Mouse (Mus musculus) testis, adult 2 months (tissue): Measurements from ENCODE around the gene Prkcb.

Experiments
- CTCF ChIP-seq: fragments of 200-500 bp; IDR thresholded peaks from 2 replicates; pipeline ENCODE4 v1.5.1; 2012; ENCODE audit warnings: low read depth, mild to moderate bottlenecking, inconsistent platforms, low read length, moderate library complexity; ENCODE audit not compliant: control insufficient read depth, insufficient read depth, insufficient replicate concordance
- POLR2A ChIP-seq: fragments of 200-500 bp; IDR thresholded peaks from 2 replicates; pipeline ENCODE4 v1.6.1; 2012; ENCODE audit warnings: low read depth, mild to moderate bottlenecking, inconsistent platforms, low read length, moderate library complexity; ENCODE audit not compliant: control insufficient read depth

- TF ChIP-seq POLR2A (no peak), CTCF (no peak)
Observed at GRCm38 (mm10) chr7:122573101-122573635, 284.6 kb downstream of the Prkcb start.
